Mouse (Mus musculus) spleen, postnatal 14 days (tissue): Measurements from ENCODE around the gene Wdr35.
"Not testable (repeated sequence)": the region's sequence is repeated elsewhere in the genome, so short reads cannot be mapped to it uniquely, and the experiment has no call there.

ENCODE experiments used
- DNase-seq, 2 experiments: peaks; one replicate each; pipeline ENCODE4 v3.0.0; 2021 to 2022; ENCODE audit warnings: low spot score in 2 of 2

Wdr35 gene

DNA sequence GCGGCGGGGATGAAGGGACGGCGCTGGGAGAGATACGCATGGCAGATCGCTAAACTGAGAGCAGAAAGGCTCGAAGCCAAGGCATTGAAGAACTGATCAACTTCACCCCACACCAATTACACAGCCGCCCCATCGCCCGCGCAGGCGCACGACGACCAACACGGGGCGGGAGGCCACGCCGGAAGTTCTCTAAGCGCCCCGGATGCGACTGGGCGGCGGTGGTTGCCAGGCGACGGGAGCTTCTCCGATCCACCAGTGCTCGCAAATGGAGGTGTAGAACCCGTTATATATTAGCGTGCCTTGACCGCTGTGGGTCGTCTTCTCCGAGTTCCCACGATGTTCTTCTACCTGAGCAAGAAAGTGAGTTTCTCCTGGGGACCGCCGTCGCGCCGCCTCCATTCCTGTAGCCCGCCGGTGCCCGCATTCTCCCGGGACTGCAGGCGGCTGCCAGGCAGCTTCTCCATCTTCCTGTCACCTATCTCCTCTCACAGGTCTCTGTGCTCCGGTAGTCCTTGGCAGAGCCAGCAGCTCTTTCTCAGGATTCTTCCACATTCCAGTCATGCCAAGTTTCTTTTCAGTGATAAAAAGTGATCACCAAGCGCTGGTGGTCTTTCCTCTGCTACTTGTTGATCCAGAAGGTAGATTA, at the start of gene Wdr35:
Gene Wdr35, plus strand, starts transcription at position 73 of the 646 bp plus-strand sequence.
- DNase-seq, result peak; percentile 73 to 85

DNA sequence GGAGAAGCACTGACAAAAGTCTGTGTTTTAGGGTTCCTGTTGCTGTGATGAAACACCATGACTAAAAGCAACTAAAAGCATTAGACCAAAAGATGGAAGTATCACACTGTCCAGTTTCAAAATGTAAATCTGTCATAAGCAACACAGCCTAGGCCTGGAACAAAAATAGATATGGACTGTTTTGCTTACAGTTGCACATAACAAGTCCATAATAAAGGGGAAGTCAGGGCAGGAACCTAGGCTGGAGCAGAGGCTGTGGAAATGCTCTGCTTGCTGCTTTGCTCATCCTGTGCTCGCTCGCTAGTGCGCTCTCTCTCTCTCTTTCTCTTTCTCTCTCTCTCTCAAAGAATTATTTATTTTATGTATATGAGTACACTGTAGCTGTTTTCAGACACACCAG, 46.0 kb upstream of the Wdr35 start:
- DNase-seq, result no peak

DNA sequence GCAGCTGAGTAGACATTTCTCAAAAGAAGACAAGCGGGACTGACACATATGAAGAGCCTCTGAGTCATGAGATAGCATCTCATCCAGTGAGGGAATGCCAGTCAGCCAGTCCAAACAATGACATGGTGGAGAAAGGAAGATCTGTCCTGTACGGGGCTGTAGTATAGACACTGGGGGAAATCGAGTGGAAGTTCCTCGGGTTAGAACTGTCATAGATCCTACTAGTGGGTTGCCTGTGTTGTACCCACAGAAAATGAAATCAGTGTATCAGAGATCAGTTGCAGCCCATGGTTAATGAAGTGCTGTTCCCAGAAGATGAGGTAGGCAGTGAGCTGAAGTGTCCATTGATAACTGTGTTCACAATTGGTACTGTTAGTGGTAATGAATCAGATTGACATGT, 44.9 kb upstream of the Wdr35 start:
- DNase-seq, result no peak

DNA sequence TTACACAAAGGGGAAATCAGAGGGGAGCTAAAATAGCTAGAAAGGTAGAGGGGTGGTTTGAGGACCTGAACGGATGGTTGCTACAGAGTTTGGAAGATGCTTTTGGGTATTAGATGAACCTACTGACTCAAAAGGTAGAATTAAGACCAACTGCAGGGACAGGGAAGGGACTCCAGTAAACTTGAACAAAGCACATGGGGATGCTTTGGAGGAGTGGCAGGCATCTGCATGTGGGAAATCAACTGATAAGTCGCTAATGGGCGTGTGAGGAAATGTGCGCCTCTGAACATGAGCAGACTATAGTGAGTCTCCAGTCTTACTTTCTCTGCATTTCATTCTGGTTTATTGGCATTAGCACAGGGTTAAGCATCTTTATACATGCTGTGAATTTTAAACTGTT, 42.6 kb upstream of the Wdr35 start:
- no peak for DNase-seq

DNA sequence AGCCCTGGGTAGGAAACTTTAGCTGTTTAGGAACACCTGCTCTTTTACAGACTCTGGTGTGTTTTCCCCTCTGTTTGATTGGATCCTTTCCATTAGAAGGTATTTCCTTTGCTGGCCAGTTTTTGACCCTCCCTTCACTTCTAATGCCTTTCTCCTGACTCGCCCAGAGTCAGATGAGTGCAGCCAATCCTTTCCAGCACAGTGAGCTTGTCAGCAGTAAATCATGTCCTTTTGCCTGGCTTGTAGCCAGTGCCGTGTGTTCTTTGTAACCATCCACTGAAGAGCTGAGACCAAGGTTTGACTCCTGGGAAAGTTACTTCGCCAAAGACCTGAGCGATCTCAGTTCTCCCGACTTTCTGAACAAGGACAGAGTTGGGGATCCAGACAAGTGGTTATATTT, 38.3 kb upstream of the Wdr35 start:
- no peak for DNase-seq

DNA sequence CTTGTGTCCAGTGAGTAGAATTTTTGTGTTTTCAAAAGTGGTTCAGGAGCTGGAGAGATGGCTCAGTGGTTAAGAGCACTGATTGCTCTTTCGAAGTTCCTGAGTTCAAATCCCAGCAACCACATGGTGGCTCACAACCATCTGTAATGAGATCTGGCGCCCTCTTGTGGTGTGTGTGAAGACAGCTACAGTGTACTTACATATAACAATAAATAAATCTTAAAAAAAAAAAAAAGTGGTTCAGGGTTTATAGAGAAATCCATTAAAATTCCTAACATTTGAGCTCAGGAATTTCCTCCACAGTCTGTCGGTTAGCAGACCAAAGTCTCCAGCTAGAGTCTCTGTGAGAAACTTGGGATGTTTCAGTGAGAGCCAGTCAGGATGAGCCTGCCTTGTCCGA, 37.5 kb upstream of the Wdr35 start:
- not testable (repeated sequence) for DNase-seq

DNA sequence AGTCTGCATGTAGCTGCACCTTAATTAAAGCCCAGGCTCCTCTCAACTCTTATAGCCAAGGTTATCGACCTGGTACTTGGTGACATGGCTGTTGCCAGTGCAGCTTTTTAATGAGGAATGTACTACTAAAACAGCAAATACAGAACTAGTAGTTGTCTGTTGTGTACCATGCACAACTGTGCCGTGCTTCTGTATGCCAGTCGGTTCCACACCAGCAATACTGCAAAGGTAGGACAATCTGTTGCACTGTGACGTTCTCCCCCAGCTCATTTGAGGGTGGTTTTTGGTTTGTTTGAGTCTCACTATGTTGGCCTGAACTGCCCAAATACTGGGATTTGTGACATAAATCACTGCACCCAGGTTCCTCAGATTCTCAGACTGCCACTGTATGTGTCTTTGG, 34.2 kb upstream of the Wdr35 start:
- no peak for DNase-seq

DNA sequence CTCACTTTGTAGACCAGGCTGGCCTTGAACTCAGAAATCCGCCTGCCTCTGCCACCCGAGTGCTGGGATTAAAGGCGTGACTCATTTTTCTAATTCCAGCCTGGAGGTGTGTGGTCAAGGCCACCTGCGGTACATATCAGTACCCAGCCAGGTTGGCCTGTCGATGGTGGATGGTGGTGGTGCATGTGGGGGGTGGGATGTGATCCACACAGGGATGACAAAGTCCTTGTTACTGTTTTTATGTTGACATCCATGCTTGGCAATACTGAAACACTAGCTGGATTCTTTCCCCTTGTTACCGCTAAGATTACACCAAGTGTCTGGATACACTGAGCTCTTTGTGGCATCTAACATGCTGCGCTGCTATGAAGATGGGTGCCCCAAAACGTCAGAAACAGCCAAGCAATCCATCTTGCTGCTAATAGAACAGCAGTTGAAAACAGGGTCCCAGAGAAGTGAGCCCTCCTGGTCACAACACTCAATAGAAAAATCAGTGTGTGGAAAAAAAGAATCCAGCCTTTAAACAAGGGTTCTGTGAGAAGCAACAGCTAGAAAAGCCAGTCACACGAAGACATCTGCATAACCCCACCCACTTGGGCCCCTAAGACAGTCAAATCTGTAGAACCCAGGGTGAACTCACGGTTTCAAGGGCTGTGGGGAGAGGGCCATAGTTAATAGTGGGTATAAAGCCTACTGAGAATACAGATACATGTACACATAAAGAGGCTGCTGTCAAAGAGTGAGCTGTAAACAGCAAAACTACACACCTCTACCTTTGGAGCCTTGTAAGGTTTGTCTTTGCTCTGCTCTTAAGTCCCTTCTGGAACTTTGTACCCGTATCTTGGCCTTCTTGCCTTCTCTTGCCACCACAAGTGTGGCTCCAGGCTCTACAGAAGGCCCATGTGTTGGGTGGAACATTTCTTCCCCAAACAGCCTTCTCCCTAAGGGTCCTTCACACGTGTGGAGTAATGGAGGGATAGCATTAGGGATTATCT, 33.4 kb upstream of the Wdr35 start:
- DNase-seq, result no peak

DNA sequence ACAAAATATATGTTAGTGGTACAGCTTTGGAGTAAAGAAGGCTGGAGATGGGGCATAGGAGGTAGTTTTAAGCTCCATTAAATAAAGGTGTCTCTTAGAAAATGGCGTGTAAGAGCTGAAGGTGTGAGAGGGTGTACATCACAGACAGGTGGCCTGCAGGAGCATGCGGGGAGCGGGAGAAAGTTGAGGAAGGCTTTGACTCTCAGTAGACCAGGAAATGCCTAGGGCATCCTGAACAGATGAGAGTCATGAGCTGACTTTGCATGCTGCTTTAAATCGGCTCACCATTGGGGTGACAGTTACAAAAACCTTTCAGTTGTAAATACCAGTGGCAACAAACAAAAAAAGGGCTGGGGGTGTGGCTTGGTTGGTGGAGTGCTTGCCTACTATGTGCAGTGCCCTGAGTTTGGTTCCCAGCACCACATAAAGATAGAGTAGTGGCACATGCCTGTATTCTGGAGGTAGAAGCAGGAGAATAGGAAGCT, 32.5 kb upstream of the Wdr35 start:
- no peak for DNase-seq

DNA sequence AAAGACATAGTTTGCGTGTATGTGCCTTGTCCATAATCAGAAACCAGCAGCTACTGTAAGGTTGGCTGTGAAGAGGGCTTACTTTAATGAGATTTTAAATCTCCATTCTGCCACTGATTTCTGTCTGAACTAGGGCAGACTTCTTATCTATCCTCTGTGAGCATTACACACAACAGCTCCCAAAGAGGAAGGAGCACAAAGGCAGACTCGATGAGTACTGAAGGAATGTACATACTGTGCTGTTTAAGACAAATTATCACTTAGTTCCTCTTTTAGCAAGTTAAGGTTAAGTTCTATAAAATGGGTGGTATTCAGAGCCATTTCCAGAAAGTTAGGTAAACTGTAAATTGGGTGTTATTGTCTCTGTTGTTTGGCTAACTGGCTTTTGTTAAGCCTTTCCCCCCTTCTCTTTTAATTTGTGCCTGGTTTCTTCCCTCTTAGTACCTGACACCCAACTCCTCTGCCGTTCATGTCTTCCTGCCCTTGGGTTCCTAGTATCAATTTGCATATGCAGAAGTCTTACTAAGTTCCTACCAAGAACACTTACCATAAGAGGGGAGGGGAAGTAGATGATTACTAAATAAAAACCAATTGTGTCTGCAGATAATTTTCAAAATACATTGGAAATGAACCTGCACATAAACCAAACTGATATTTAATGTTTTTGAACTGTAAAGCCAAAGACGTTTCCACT, 31.8 kb upstream of the Wdr35 start:
- no peak for DNase-seq

DNA sequence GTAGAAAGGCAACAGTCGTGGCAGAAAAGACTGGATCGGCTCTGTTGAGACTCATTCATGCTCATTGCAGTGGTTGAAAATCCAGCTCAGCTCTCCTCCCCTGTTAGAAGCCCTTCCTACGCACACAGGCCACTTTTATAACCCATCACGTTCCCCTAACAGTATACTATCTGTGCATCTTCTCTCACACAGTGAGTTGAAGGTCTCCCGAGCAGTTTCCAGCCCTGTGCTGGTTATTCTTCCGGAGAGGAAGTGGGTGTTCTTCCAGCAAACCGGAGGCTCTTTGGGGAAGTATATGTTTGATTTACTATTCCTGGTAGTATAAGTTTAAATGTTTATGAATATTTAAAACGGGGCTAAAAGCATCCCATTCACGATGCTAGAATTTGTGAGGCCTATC, 26.5 kb upstream of the Wdr35 start:
- no peak for DNase-seq

DNA sequence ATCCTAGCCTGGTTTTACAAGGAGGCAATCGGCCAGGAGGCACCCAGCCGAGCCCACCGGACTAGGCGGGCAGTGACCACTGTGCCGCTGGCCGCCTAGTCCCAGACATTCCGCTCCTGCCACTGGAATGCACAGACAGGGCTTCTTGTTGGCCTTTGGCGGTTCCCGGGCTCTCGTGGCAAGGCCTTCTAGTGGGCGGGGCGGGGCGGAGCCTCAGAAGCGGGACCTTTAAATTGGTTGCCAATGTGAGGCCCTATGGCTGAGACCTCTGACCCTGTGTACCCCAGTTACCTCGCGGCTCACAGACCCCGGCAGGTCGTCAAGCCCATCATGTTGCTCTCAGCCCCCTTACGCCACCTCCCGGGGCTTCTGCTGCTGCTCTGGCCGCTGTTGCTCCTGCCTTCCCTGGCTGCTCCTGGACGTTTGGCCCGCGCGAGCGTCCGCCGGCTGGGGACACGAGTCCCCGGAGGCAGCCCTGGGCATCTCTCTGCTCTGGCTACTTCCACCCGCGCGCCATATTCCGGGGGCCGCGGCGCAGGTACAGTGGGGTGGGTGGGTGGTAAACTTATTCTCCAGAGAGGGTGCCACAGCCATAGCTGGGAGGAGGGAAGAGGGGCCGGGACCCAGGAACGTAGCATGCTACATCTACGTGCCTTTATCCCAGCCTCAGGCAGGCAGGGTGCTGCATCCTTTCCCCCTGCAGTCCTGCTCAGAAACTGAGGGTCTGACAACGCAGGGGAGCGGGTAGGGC, 25.8 kb upstream of the Wdr35 start, which contains the start of gene Matn3:
Gene Matn3, plus strand, starts transcription at position 216 of the 751 bp plus-strand sequence.
- peak in 1 of 2 experiments; percentile 31 for DNase-seq

DNA sequence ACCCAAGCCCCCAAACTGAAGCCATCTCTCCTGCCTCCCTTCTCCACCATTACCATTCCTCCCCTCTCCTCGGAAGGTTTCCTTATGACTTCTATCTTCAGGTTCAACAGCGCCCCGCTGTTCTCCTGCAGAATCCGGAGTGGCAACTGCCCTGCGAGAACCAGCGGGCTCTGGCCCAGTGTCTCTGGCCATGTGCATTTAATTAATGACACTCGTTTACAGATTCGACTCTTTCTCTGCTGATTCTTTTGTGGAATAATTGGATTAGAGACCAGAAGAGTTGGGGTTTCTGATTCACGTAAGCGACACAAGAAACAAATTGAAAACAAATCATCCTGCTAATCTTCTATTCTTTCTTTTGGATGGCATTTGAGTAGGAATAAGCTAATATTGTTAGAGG, 20.6 kb upstream of the Wdr35 start:
- no peak for DNase-seq

DNA sequence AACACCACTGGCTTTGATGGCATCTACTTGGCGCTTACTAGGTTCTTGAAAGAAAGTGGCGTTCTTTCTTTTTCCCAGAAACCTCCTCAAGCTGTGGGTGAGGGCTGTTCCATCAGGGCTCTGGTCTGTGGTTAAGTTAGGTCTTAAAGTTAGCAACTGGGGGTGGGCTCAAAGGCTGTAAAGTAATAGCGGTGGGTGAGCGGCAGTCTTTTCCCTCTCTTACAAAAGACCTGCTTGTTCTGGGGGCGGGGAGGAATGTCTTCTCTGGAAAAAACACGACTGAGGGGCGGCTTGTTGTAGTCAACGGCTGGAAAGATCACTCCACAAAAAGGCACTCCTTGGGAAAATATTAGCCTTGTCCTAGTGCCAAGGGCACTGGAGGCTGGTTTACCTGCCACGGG, 19.5 kb upstream of the Wdr35 start:
- DNase-seq, result no peak

DNA sequence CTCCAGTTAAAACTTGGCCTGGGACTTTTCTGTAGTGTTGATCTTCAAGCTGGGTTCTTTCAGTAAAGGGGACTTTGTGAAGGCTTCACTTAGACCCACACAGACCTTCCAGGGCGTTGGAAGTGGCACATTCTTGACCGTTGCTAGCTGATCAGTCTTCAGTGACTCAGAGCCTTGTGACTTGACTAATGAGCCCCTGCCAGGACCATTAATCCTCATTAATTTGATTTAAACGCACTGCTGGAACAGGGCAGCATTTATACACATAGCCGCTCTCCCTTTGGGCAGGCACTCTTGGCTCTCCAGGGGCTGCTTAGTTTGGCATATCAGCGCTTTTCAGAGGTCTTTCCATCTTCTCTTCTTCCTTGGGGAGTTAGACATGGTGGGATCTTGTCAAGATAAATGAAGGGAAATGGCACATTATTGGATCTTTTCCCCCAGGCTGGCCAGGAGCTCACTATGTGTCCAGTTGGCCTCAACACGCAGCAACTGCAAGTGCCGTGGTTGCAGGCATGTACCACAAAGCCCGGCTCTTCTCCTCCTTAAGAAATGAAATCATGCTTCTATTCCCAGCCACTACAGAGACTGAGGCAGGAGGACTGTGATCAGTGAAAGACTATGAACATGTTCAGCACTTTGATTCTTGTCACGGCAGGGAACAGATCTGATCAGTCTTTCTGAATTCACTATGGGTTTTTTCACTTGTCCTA, 11.9 kb upstream of the Wdr35 start:
- DNase-seq, result no peak

DNA sequence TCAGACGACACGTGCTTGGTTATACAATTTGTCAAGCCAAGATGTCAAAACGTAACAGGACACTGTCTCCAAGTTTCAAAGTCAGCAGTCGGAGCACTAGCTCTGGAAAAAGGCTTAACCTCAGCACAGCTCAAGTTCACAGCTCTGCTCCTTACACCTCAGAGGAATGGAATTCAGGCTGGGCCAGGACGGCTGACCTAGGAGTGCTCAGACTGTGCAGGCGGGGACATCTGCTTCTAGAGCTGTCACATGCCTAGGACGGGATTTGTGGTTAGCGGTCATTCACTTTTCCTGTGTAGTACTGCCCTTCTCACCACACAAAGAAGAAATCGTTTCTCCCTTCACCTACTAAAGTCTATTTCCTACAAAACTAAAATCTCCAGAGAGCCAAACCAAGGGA, 3.9 kb upstream of the Wdr35 start:
- DNase-seq, result no peak

DNA sequence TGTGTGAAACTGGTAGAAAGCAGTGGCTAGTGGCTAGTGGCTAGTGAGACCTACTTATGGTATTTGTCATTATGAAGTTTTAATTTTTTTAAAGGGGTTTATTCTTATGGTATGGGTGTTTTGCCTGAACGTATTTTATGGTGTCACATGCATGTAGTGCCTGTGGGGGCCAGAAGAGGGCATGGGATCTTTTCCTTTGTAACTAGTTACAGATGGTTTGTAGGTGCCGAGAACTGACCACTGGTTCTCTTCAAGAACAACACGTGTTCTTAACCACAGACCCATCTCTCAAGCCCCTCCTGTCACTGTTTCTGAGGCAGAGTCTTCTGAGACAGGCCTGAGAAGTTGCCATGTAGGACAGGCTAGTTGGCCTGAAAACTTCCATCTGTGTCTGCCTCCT, 1.4 kb downstream of the Wdr35 start:
- no peak for DNase-seq

DNA sequence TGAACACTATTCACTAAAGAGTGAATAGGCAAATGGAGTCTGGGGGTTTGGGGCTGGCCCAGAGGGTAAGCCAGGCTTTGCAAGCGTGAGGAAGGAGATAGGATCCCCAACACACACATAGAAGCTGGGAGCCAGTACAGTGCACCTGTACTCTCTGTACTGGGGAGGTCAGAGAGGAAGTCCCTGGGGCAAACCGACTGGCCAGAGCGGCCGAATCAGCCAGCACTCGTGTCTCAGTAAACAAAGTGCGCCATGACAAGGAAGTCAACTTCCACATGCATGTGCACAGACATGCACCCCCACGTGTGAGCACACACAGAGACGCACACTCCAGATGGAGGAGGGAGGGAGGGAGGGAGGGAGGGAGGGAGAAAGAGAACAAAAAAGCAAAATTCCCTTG, 19.5 kb downstream of the Wdr35 start:
- no peak for DNase-seq

DNA sequence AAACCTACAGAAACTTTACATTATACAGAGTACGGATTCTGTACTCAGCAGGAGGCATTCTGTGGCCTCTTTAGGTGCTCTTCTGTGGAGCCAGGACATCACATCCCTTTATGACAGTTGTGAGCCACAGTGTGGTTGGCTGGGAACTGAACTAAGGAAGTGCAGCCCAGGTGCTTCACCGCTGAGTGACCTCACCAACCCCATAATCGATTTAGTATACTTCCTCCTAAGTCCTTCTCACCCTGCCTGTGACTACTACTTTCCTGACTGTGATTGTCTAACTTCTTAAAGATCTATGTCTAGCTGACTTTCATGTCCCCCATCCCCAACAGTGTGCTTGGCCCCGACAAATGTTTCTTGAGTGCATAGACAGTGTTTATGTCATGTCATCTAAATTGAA, 24.6 kb downstream of the Wdr35 start:
- DNase-seq, result no peak

DNA sequence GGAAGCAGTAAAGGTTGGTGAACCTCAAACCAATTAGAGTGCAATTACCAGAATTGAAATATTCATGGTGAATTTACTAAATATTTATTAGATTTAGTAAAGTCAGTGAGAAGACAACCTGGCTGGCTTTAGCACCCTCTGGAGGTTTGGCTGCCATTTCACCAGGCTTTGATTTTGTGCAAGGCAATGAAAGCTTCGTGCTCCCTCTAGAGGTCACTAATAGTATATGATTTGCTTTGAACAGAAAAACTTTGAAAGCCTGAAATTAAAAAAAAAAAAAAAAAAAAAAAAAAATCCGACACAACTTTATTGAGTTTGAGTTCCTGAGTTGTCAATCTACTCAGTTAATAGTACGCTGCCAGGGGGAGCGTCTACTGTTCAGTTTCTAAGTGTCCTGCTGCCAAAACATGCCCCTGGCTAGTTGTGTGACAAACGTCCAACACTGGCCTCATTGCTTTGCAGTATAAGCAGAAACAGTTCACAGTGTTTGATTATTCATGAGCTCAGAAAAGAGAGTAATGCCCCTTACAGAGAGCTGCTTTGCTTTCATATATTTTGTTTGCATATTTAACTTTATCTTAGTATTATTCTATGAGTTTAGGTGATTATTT, 28.5 kb downstream of the Wdr35 start:
- DNase-seq, result peak in 1 of 2 experiments; percentile 21
